Mouse (Mus musculus) cerebellum, adult 18-20 months (tissue): ENCODE data around the gene Fam126b.
A peak's percentile ranks its signal among the peaks of the same experiment; 100 is the strongest.
"Not testable (repeated sequence)": the region's sequence is repeated elsewhere in the genome, so short reads cannot be mapped to it uniquely, and the experiment has no call there.

ENCODE experiments used
- DNase-seq, 2 experiments: peaks; one replicate each; pipeline ENCODE4 v3.0.0; 2021

Gene Fam126b

GRCm38 (mm10) chr1:58586171-58586997 lies at the start of gene Fam126b, which contains the start of gene Ndufb3:
Fam126b (minus strand) TSS chr1:58586323.
Ndufb3 (plus strand) TSS chr1:58586384.
- DNase-seq = peak; percentile 91 to 92

- not testable (repeated sequence) for DNase-seq
These were observed 42.7 kb upstream of the Fam126b start for GRCm38 (mm10) chr1:58628847-58629246.

GRCm38 (mm10) chr1:58621996-58622748 lies 36.0 kb upstream of the Fam126b start:
- peak; percentile 65 to 74 for DNase-seq

- DNase-seq = peak in 1 of 2 experiments; percentile 9
These were observed 35.1 kb upstream of the Fam126b start for GRCm38 (mm10) chr1:58621251-58621650.

- peak in 1 of 2 experiments; percentile 16 for DNase-seq
These were observed 32.6 kb upstream of the Fam126b start for GRCm38 (mm10) chr1:58618766-58619165.

- DNase-seq = peak; percentile 33 to 39
These were observed 32.0 kb upstream of the Fam126b start for GRCm38 (mm10) chr1:58617978-58618668.

GRCm38 (mm10) chr1:58617076-58617475 lies 31.0 kb upstream of the Fam126b start:
- DNase-seq = no peak

GRCm38 (mm10) chr1:58616176-58616575 lies 30.1 kb upstream of the Fam126b start:
- no peak for DNase-seq

- no peak for DNase-seq
These were observed 29.0 kb upstream of the Fam126b start for GRCm38 (mm10) chr1:58615146-58615545.

GRCm38 (mm10) chr1:58614424-58614823 lies 28.3 kb upstream of the Fam126b start:
- DNase-seq = no peak

GRCm38 (mm10) chr1:58613786-58614185 lies 27.7 kb upstream of the Fam126b start:
- no peak for DNase-seq

GRCm38 (mm10) chr1:58610611-58611010 lies 24.5 kb upstream of the Fam126b start:
- DNase-seq = no peak

- DNase-seq = no peak
These were observed 24.0 kb upstream of the Fam126b start for GRCm38 (mm10) chr1:58610166-58610565.

GRCm38 (mm10) chr1:58609591-58609990 lies 23.5 kb upstream of the Fam126b start:
- not testable (repeated sequence) for DNase-seq

GRCm38 (mm10) chr1:58603738-58604137 lies 17.6 kb upstream of the Fam126b start:
- DNase-seq = no peak

- no peak for DNase-seq
These were observed 16.6 kb upstream of the Fam126b start for GRCm38 (mm10) chr1:58602681-58603080.

GRCm38 (mm10) chr1:58587491-58587890 lies 1.4 kb upstream of the Fam126b start:
- no peak for DNase-seq

- peak; percentile 13 to 61 for DNase-seq
These were observed 551 bp downstream of the Fam126b start for GRCm38 (mm10) chr1:58585373-58586170.

- DNase-seq = peak in 1 of 2 experiments; percentile 32
These were observed 1.9 kb downstream of the Fam126b start for GRCm38 (mm10) chr1:58584271-58584670.

GRCm38 (mm10) chr1:58582611-58583010 lies 3.5 kb downstream of the Fam126b start:
- no peak for DNase-seq

- no peak for DNase-seq
These were observed 6.9 kb downstream of the Fam126b start for GRCm38 (mm10) chr1:58579179-58579578.

- no peak for DNase-seq
These were observed 15.7 kb downstream of the Fam126b start for GRCm38 (mm10) chr1:58570437-58570836.
